Mouse (Mus musculus) C2C12 (cell line): ENCODE results near the gene Mllt6.

Experiments used
- CEBPB ChIP-seq: IDR thresholded peaks from one replicate; pipeline ENCODE4 v1.6.1; 2011; ENCODE audit warnings: low read depth, mild to moderate bottlenecking, control low read depth, moderate library complexity
- CTCF ChIP-seq: IDR thresholded peaks from one replicate; pipeline ENCODE4 v1.5.1; 2011; ENCODE audit not compliant: control insufficient read depth, insufficient read depth, insufficient read length
- FOSL1 ChIP-seq: IDR thresholded peaks from one replicate; pipeline ENCODE4 v1.8.0; 2011; ENCODE audit warnings: mild to moderate bottlenecking, low read length; ENCODE audit not compliant: poor library complexity, insufficient read depth, severe bottlenecking
- MAX ChIP-seq: IDR thresholded peaks from one replicate; pipeline ENCODE4 v1.6.1; 2011; ENCODE audit warnings: mild to moderate bottlenecking, control low read depth
- MYOD1 ChIP-seq: IDR thresholded peaks from one replicate; pipeline ENCODE4 v1.6.1; 2011; ENCODE audit warnings: low read depth; ENCODE audit not compliant: control insufficient read depth, insufficient read length
- MYOG ChIP-seq: IDR thresholded peaks from one replicate; pipeline ENCODE4 v1.6.1; 2011; ENCODE audit not compliant: control insufficient read depth, insufficient read length; ENCODE audit errors: extremely low read depth
- USF1 ChIP-seq: IDR thresholded peaks from one replicate; pipeline ENCODE4 v1.6.1; 2011; ENCODE audit warnings: low read depth, mild to moderate bottlenecking, control low read depth, moderate library complexity

- TF ChIP-seq MYOD1 (no peak), CTCF (no peak), MAX (no peak), MYOG (no peak), CEBPB (no peak), FOSL1 (no peak), USF1 (no peak)
Measured at GRCm38 (mm10) chr11:97716021-97716420, 52.8 kb downstream of the Mllt6 start.
